Mouse (Mus musculus) liver, embryonic 11.5 days (tissue): ENCODE data around the gene Slc7a12. TPM values are rescaled to one million over a fixed set of nuclear protein-coding genes. Genes with fewer than 3 reads are reported as not detected.

Source experiments
- ATAC-seq: fragments of 200-750 bp; cut with Nextera tagmentation; replicated peaks from 2 replicates; pipeline ENCODE4 v1.8.0; 2017; ENCODE audit warnings: moderate number of reproducible peaks, mild to moderate bottlenecking, moderate TSS enrichment, moderate library complexity; ENCODE audit not compliant: low FRiP score
- DNase-seq: peaks from one replicate; pipeline ENCODE4 v3.0.0-alpha.2; 2017; ENCODE audit warnings: low spot score
- H3K27ac ChIP-seq: fragments of 300-500 bp; sonication (generic); 2 replicates; pipeline ENCODE4 v1.5.1; 2014; ENCODE audit warnings: mild to moderate bottlenecking, low read depth, low read length, control low read depth
- H3K27me3 ChIP-seq: fragments of 300-500 bp; sonication (generic); replicated peaks from 2 replicates; pipeline ENCODE4 v1.6.1; 2014; ENCODE audit warnings: low read length, mixed read lengths; ENCODE audit not compliant: control insufficient read depth, insufficient read depth
- H3K36me3 ChIP-seq: fragments of 300-500 bp; sonication (generic); 2 replicates; pipeline ENCODE4 v1.6.1; 2014; ENCODE audit warnings: mild to moderate bottlenecking, low read length, moderate library complexity, mixed read lengths; ENCODE audit not compliant: control insufficient read depth, insufficient read depth
- H3K4me1 ChIP-seq: fragments of 300-500 bp; sonication (generic); replicated peaks from 2 replicates; pipeline ENCODE4 v1.6.1; 2014; ENCODE audit warnings: low read length, mixed read lengths; ENCODE audit not compliant: control insufficient read depth, insufficient read depth
- H3K4me2 ChIP-seq: fragments of 300-500 bp; sonication (generic); 2 replicates; pipeline ENCODE4 v1.6.1; 2014; ENCODE audit warnings: mild to moderate bottlenecking, control low read depth, moderate library complexity
- H3K4me3 ChIP-seq: fragments of 300-500 bp; sonication (generic); 2 replicates; pipeline ENCODE4 v1.5.1; 2014; ENCODE audit warnings: low read depth, low read length, control low read depth
- H3K9ac ChIP-seq: fragments of 300-500 bp; sonication (generic); 2 replicates; pipeline ENCODE4 v1.6.1; 2014; ENCODE audit warnings: low read depth, low read length, control low read depth
- H3K9me3 ChIP-seq: fragments of 300-500 bp; sonication (generic); 2 replicates; pipeline ENCODE4 v1.6.1; 2016; ENCODE audit warnings: low read length, inconsistent platforms, mixed read lengths; ENCODE audit not compliant: control insufficient read depth
- WGBS: fragments of 180-500 bp; shearing (Covaris S2); extraction: QIAGEN DNeasy Blood & Tissue Kit; methylation state at CpG from one replicate; pipeline ENCODE4 v1.1.7; 2014; 5-methylcytosine and 5-hydroxymethylcytosine counted together
- polyA plus RNA-seq: library from polyadenylated mRNA; unstranded; fragments of >200 nt; fragmentation: Nextera tagmentation; extraction: Ambion mirVana; gene quantifications from 2 replicates; pipeline ENCODE4 v1.2.1, GENCODE M21; 2014

Slc7a12 gene
- not detected in 2 replicates for polyA plus RNA-seq

- ATAC-seq (no peak), DNase-seq (no peak)
- Histone ChIP-seq H3K4me3 (no peak within 1 kb of the TSS), H3K4me2 (no peak within 1 kb of the TSS), H3K9ac (no peak within 1 kb of the TSS), H3K27me3 (no peaks in the 10 kb centered on the region), H3K9me3 (no peaks in the 10 kb centered on the region), H3K36me3 (no peaks in the 10 kb centered on the region), H3K27ac (no peak within 1 kb of the TSS), H3K4me1 (no peaks in the 10 kb centered on the region)
These were observed at the start of gene Slc7a12 for GRCm38 (mm10) chr3:14480397-14480796. Slc7a12 (plus strand) TSS chr3:14480697.

- ATAC-seq (no peak), DNase-seq (no peak)
- Histone ChIP-seq H3K27ac (no peak overlapping the region), H3K9ac (no peak overlapping the region), H3K36me3 (no peaks in the 10 kb centered on the region), H3K4me3 (no peak overlapping the region), H3K4me1 (no peaks in the 10 kb centered on the region), H3K27me3 (no peaks in the 10 kb centered on the region), H3K4me2 (no peak overlapping the region), H3K9me3 (no peaks in the 10 kb centered on the region; the same call in 1 of the 2 replicates)
- 61% methylated on average over 1 of the region's 1 CpGs for WGBS
These were observed 48.1 kb upstream of the Slc7a12 start for GRCm38 (mm10) chr3:14432381-14432780.

GRCm38 (mm10) chr3:14446015-14446414 lies 34.5 kb upstream of the Slc7a12 start:
- 78% methylated on average over 4 of the region's 4 CpGs for whole genome bisulfite sequencing
- Histone ChIP-seq H3K4me3 (no peak overlapping the region), H3K27ac (no peak overlapping the region), H3K4me1 (no peaks in the 10 kb centered on the region), H3K36me3 (no peaks in the 10 kb centered on the region), H3K9me3 (no peaks in the 10 kb centered on the region), H3K9ac (no peak overlapping the region), H3K4me2 (no peak overlapping the region), H3K27me3 (no peaks in the 10 kb centered on the region)
- ATAC-seq: no peak
- DNase-seq: no peak

GRCm38 (mm10) chr3:14446691-14447090 lies 33.8 kb upstream of the Slc7a12 start:
- DNase-seq (no peak), ATAC-seq (no peak)
- H3K4me2 ChIP-seq: no peak overlapping the region
- H3K27ac ChIP-seq: no peak overlapping the region
- no peaks in the 10 kb centered on the region for H3K27me3 ChIP-seq
- no peaks in the 10 kb centered on the region for H3K36me3 ChIP-seq
- H3K4me3 ChIP-seq: no peak overlapping the region
- no peaks in the 10 kb centered on the region for H3K4me1 ChIP-seq
- no peak overlapping the region for H3K9ac ChIP-seq
- H3K9me3 ChIP-seq: no peaks in the 10 kb centered on the region
- WGBS: 90% methylated on average over 4 of the region's 4 CpGs

Other genes with a start within 250 kb of the Slc7a12 start
- gene 1810022K09Rik, start 130.6 kb downstream of the Slc7a12 start, polyA plus RNA-seq: 513 and 542 TPM in 2 replicates
- gene Car13, start 161.0 kb downstream of the Slc7a12 start, polyA plus RNA-seq: 2.5 and 2.6 TPM in 2 replicates